Mouse (Mus musculus): ENCODE measurements around the gene Pgls. TPM values are rescaled to one million over a fixed set of nuclear protein-coding genes. Genes with fewer than 3 reads are reported as not detected.

Pgls gene
- polyA plus RNA-seq, 1 experiment from 2014 or later, result 268 TPM

DNA sequence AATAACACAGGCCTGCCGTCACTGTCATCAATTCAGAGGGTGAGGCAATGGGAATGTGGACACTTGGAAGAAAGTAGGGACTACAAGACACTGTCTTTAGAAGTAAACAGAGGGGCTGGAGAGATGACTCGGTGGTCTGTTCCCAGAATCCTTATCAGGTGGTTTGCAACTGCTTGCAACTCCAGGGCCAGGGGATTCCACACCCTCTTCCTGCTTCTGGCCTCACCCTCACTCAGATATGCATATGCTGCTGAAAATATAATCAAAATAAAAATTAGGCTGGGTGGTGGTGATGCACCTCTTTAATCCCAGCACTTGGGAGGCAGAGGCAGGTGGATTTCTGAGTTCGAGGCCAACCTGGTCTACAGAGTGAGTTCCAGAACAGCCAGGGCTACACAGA, 31.9 kb upstream of the Pgls start:
- H3K36me3 ChIP-seq, result no peaks in the 10 kb centered on the region
- no peak overlapping the region for H3K27ac ChIP-seq
- peaks cover 22% of the 10 kb centered on the region for H3K4me1 ChIP-seq (replicated peaks)
- H3K27me3 ChIP-seq (ENCODE audit: insufficient read depth, poor library complexity, severe bottlenecking), result peaks cover 99% of the 10 kb centered on the region
- DNase-seq (ENCODE audit: low spot score), result no peak
- H3K4me3 ChIP-seq, result no peak overlapping the region
- H3K9me3 ChIP-seq, result peaks cover 7% of the 10 kb centered on the region
- WGBS, result 77% methylated on average over 3 of the region's 3 CpGs

DNA sequence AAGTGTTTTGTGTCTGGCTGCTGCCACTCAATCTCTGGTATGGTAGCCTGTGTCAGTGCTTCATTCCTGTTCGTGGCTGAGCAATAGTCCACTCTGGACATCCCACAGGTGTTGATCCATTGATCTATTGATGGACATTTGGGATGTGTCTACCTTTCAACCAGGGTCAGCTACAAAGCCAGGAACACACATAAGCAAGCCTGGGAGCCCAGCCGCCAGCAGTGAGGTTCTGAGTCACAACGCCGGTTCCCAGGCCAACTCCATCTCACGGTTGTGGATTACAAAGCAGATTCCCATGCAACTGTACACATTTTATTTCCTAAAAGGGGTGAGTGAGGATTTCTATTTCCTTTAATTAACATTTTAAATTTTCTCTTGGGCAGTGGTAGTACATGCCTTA, 31.2 kb upstream of the Pgls start:
- H3K4me1 ChIP-seq (replicated peaks), result peaks cover 22% of the 10 kb centered on the region
- no peak overlapping the region for H3K27ac ChIP-seq
- no peak overlapping the region for H3K4me3 ChIP-seq
- DNase-seq (ENCODE audit: low spot score), result no peak
- H3K36me3 ChIP-seq, result no peaks in the 10 kb centered on the region
- WGBS, result 84% methylated on average over 5 of the region's 5 CpGs
- peaks cover 7% of the 10 kb centered on the region for H3K9me3 ChIP-seq
- H3K27me3 ChIP-seq (ENCODE audit: insufficient read depth, poor library complexity, severe bottlenecking), result peaks cover 99% of the 10 kb centered on the region

DNA sequence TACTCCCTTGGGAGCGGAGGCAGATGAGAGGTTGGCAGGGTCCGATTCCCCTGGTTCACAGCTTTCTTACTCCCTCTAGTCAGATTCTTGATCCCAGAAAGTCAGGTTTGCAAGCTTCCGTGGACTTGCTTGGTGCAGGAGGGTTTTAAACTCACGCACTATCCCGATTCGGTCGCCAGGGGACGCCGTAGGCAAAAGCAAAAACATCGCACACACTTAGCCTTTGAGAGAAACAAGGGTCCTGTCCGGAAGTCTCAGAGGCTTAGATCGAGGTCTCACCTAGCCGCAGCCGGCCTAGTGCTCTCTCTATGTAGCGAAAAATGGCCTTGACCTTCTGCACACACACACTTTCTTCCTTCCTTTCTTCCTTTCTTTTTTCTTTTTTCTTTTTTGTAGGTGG, 30.6 kb upstream of the Pgls start:
- Histone ChIP-seq H3K4me3 (no peak overlapping the region), H3K27ac (no peak overlapping the region), H3K36me3 (no peaks in the 10 kb centered on the region), H3K4me1 (replicated peaks) (peaks cover 22% of the 10 kb centered on the region), H3K9me3 (peaks cover 7% of the 10 kb centered on the region), H3K27me3 (ENCODE audit: insufficient read depth, poor library complexity, severe bottlenecking) (peaks cover 99% of the 10 kb centered on the region)
- DNase-seq (ENCODE audit: low spot score), result peak; percentile 81
- 4% methylated on average over 15 of the region's 15 CpGs for WGBS

DNA sequence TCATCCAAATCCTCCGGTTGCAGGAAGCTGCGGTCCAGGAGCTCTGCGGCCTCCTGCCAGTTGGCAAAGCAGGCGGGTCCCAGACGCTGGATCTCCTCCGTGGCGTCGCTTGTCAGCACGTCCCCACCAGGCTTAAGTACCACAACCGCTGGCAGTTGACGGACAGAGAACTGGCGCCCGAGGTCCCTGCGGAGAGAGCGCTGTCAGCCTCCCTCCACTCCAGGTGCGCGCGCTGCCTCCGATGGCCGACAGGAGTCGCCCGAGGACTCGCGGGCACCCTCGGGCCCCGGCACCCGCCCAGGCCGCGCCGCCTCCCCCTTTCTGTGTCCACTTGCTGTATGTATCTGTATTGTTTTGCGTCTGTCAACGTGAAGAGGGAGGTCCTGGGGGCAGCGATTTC, 29.2 kb upstream of the Pgls start:
- DNase-seq (ENCODE audit: low spot score), result peak; percentile 64
- Histone ChIP-seq H3K27ac (no peak overlapping the region), H3K9me3 (peaks cover 7% of the 10 kb centered on the region), H3K27me3 (ENCODE audit: insufficient read depth, poor library complexity, severe bottlenecking) (peaks cover 99% of the 10 kb centered on the region), H3K4me1 (replicated peaks) (peaks cover 22% of the 10 kb centered on the region), H3K4me3 (peak overlapping the region; percentile 36), H3K36me3 (no peaks in the 10 kb centered on the region)
- 1% methylated on average over 33 of the region's 33 CpGs for WGBS

DNA sequence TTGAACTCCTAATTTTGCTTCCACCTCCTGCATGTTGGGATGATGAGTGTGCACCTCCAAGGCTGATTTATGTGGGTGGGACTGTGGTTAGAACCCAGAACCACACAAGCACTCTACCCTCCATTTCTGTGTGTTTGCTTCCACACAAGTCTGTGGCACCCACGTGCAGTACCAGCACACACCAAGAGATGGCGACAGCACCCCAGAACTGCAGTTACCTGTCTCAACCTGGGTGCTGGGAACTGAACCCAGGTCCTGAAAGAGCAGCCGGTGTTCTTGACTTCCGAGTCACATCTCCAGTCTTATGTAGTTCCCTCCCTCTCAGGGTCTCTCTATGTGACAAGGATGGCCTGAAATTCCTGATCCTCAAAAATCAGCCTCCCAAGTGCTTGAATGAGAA, 28.0 kb upstream of the Pgls start:
- Histone ChIP-seq H3K4me3 (no peak overlapping the region), H3K27me3 (ENCODE audit: insufficient read depth, poor library complexity, severe bottlenecking) (peaks cover 99% of the 10 kb centered on the region), H3K36me3 (no peaks in the 10 kb centered on the region), H3K9me3 (peaks cover 7% of the 10 kb centered on the region), H3K27ac (no peak overlapping the region), H3K4me1 (replicated peaks) (peaks cover 20% of the 10 kb centered on the region)
- DNase-seq (ENCODE audit: low spot score), result no peak
- WGBS, result 85% methylated on average over 4 of the region's 4 CpGs

DNA sequence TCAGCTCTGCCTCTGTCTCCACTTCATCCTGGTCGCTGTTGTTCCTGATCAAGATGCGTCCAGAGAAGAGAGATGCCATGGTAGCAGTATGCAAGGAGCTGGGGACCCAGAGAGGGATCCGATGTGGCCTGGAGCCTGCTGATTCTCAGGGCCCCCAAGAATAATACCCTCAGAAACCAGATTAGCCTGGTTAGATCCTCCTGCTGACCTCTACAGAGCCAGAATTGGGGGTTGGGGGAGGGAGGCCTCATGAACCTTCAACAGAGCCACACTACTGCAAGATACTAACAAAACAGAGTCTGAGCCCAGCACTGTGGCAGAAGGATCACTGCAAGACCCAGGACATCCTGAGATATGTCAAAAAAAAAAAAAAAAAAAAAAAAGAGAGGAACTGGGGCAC, 25.5 kb upstream of the Pgls start, which contains the start of gene Nxnl1:
Gene Nxnl1 (minus strand): TSS at position 101 of the 400 bp plus-strand sequence.
- 62% methylated on average over 3 of the region's 3 CpGs for WGBS
- peaks cover 81% of the 10 kb centered on the region for H3K27me3 ChIP-seq (ENCODE audit: insufficient read depth, poor library complexity, severe bottlenecking)
- peaks cover 7% of the 10 kb centered on the region for H3K9me3 ChIP-seq
- no peak for DNase-seq (ENCODE audit: low spot score)
- H3K36me3 ChIP-seq, result no peaks in the 10 kb centered on the region
- H3K4me1 ChIP-seq (replicated peaks), result peaks cover 42% of the 10 kb centered on the region
- H3K4me3 ChIP-seq, result no peak within 1 kb of the TSS
- no peak within 1 kb of the TSS for H3K27ac ChIP-seq

DNA sequence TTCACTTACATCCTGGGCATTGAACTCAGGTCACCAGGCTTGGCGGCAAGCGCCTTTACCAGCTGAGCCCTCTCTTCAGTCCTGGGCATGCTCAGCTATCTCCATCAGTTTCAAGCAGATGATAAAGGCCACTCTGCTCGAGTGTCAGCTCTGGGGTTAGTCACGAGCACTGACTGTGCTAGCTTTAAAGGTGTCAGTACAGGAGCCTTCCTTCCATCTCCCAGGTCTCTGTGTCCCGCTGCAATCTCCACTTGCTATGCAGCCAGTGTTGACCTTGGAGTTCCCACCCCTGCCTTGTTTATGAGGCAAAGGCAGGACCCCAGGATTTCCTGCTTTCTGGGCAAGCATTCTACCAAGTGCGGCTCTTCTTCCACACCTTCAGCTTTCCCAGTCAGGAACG, 24.4 kb upstream of the Pgls start:
- Histone ChIP-seq H3K9me3 (peaks cover 7% of the 10 kb centered on the region), H3K27ac (no peak overlapping the region), H3K4me1 (replicated peaks) (peaks cover 42% of the 10 kb centered on the region), H3K36me3 (no peaks in the 10 kb centered on the region), H3K27me3 (ENCODE audit: insufficient read depth, poor library complexity, severe bottlenecking) (peaks cover 78% of the 10 kb centered on the region), H3K4me3 (no peak overlapping the region)
- WGBS, result 80% methylated on average over 7 of the region's 7 CpGs
- DNase-seq (ENCODE audit: low spot score), result no peak

DNA sequence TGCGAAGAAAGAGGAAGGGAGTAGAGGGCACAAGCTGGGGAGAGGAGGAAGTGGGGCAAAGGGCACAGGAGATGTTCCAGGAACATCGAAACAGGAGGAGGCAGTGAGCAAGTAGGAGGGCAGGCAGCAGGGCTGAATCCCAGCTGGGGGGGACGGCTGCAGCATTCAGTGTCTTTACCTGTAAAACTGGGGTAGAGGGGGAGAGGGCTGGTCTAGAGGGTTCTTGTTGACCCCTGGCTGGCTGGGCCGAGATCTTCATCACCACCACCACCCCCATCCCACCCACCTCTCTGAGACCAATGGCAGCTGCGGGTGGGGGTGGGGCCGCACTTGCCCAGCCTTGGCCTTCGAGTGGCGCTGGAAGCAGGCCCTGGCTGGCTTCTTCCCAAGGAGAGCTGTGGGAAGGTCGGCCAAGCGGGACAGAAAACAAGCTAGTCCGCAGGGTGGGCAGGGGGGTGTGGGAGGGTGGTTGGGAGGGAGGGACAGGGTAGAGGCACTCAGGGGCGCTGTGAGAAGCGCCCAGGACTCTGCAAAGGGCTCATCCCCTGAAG, 23.5 kb upstream of the Pgls start, which contains the start of gene Slc27a1:
Gene Slc27a1 (plus strand): TSS at position 496 of the 551 bp plus-strand sequence.
- peak within 1 kb of the TSS; percentile 80 for H3K27ac ChIP-seq
- peaks cover 40% of the 10 kb centered on the region for H3K4me1 ChIP-seq (replicated peaks)
- no peak for DNase-seq (ENCODE audit: low spot score)
- peaks cover 7% of the 10 kb centered on the region for H3K9me3 ChIP-seq
- H3K36me3 ChIP-seq, result no peaks in the 10 kb centered on the region
- peak within 1 kb of the TSS; percentile 80 for H3K4me3 ChIP-seq
- H3K27me3 ChIP-seq (ENCODE audit: insufficient read depth, poor library complexity, severe bottlenecking), result peaks cover 69% of the 10 kb centered on the region
- WGBS, result 10% methylated on average over 13 of the region's 13 CpGs

DNA sequence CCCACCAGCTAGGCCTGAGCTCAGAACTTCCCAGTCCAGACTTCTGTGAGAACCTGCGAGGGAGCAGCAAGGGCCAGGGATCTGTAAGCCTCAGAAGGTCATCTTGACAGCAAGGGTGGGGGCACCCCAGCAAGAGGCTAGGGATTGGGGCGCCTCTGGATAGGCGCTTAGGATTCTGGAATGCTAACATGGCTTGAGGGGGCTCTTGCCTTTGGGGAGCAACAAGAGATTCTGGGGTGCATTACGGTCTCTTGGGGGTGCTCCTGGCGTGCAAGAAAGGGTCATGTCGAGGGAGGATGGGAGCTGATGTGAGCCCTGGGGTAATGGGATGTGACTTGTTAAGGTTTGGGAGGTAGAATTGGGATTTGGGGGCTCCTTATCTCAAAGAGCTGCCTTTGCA, 23.0 kb upstream of the Pgls start:
- Histone ChIP-seq H3K4me3 (peak overlapping the region; percentile 80), H3K4me1 (replicated peaks) (peaks cover 40% of the 10 kb centered on the region), H3K27me3 (ENCODE audit: insufficient read depth, poor library complexity, severe bottlenecking) (peaks cover 64% of the 10 kb centered on the region), H3K36me3 (no peaks in the 10 kb centered on the region), H3K27ac (peak overlapping the region; percentile 80), H3K9me3 (peaks cover 6% of the 10 kb centered on the region)
- DNase-seq (ENCODE audit: low spot score), result no peak
- WGBS, result 17% methylated on average over 6 of the region's 6 CpGs

DNA sequence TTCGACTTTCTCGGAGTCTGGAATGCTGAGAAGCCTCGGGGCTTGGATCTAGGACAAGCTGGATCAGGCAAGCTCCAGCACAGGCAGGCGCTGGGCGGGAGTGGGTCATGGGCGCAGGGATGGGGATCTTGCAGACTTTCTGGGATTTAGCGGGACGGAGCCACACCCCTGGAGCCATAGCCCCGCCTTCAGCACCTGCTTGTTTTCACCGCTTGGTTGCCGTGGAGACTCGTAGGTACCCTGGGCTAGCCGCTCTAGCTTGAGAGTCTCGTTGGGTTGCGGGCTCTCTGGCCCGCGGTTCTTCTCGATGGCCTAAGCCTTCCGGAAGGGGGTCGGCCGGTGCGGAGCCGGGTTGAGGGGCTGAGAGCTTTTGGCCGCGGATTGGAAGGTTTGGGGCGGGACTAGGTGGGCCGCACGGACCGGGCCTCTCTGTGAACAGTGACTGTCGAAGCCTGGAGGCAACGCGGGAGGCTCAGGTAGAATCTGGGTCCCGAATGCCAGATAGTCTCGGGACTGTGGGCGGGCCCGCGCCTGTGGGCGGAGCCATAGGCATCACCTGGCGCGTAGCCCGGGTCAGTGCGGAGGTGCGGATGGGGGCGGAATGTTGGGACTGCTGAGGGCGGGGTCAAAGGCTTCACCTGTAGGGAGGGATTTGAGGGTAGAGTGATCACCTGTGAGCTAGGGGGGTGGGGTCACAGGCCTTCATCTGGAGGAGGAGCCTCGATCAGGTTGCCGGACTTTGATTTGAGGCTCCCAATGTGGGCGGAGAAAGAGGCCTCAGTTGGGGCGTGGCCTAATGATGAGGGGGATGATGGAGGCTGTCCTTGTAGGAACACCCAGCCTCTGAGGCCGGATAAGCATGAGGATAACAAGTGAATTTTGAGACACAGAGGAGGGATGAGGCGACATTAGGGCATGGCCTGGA, 22.3 kb upstream of the Pgls start:
- Histone ChIP-seq H3K4me1 (replicated peaks) (peaks cover 40% of the 10 kb centered on the region), H3K27me3 (ENCODE audit: insufficient read depth, poor library complexity, severe bottlenecking) (peaks cover 57% of the 10 kb centered on the region), H3K36me3 (no peaks in the 10 kb centered on the region), H3K4me3 (peak overlapping the region; percentile 80), H3K9me3 (no peaks in the 10 kb centered on the region), H3K27ac (peak overlapping the region; percentile 80)
- under 1% methylated on average over 51 of the region's 51 CpGs for WGBS
- DNase-seq (ENCODE audit: low spot score), result peak; percentile 83

DNA sequence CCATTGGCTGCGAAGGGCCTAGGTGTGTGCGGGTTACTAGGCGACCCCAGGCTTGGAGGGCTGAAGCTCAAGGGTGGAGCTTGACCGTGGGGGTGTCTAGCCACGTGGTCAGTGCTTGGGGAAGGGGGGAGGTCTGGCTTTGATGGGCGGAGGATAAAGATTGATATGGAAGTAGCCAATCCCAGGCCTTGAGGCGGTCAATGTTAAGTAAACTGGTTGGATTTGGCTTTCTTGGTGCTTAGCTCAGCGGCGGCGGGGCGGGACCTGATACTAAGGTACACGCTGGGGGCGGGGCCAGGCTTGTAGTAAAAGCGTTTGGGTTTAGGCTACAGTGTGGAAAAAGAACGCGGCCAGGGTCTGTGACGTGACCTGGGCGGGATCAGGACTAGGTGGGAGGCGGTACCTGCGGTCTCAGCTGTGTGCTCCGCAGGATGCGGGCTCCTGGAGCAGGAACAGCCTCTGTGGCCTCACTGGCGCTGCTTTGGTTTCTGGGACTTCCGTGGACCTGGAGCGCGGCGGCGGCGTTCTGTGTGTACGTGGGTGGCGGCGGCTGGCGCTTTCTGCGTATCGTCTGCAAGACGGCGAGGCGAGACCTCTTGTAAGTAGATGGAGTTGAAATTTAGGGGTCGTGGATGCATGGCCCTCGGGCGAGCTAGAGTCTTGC, 21.6 kb upstream of the Pgls start:
- DNase-seq (ENCODE audit: low spot score), result peak; percentile 90
- H3K36me3 ChIP-seq, result no peaks in the 10 kb centered on the region
- under 1% methylated on average over 41 of the region's 41 CpGs for WGBS

DNA sequence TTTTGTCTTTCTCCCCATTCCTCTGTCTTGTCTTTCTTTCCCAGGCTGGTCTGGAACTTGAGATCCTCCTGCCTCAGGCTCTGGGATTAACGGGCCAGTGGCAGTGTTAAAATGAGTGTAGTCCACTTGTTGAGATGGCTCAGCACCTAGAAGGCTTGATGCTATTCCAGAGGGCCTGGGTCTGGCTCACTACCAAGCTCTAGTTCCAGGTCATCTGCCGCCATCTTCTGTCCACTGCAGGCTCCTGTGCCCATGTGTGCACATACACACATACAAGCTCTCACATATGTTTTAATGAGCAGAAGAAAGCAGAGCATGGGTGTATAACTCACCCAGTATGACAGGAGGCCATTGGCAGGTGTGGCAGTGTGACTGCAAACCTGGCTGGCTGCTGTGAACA, 19.9 kb upstream of the Pgls start:
- H3K4me3 ChIP-seq, result no peak overlapping the region
- no peak overlapping the region for H3K27ac ChIP-seq
- H3K4me1 ChIP-seq (replicated peaks), result peaks cover 40% of the 10 kb centered on the region
- H3K27me3 ChIP-seq (ENCODE audit: insufficient read depth, poor library complexity, severe bottlenecking), result peaks cover 34% of the 10 kb centered on the region
- WGBS, result 87% methylated on average over 2 of the region's 2 CpGs
- no peak for DNase-seq (ENCODE audit: low spot score)
- H3K9me3 ChIP-seq, result no peaks in the 10 kb centered on the region
- H3K36me3 ChIP-seq, result no peaks in the 10 kb centered on the region

More for the DNA sequence above, 21.6 kb upstream of the Pgls start:
- H3K9me3 ChIP-seq, result no peaks in the 10 kb centered on the region
- H3K27me3 ChIP-seq (ENCODE audit: insufficient read depth, poor library complexity, severe bottlenecking), result peaks cover 51% of the 10 kb centered on the region
- H3K27ac ChIP-seq, result peak overlapping the region; percentile 80
- H3K4me1 ChIP-seq (replicated peaks), result peaks cover 40% of the 10 kb centered on the region
- peak overlapping the region; percentile 80 for H3K4me3 ChIP-seq
